Mouse (Mus musculus) B cell, adult 2 months (primary cell): ENCODE results near the gene 4932429P05Rik.

Experiments used
- DNase-seq, 2 experiments: peaks; one replicate each; pipeline ENCODE4 v3.0.0; 2022

The 4932429P05Rik gene

DNA sequence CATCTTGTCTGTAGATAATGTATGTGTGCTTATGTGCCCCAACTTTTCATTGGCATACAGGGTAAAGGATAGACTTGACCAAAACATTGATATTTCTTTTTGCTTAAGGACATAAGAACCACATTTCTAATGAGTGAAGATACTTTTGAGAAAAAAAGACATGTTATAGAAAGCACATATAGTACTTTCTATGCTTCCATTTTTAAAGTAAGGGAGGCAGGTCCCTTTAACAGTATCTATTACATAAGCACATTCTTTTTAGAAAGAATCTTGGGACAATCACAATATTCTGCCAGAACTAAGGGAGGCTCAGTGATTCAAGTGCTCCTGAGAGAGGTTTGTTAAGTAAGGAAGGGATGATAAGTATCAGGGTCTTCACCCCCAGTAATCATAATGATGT, at the start of gene 4932429P05Rik:
TSS of gene 4932429P05Rik (plus strand) at position 301 of the 400 bp plus-strand sequence.
- no peak for DNase-seq
